In genomic region chr2:71358347-71358746, GRCm38 (mm10) we compare ENCODE assay signal across 14 mouse cellular contexts.
"Had no signal": no experiment of that assay in that cellular context is flagged by ENCODE, and none has a peak within 500 bp of the region (broad histone marks: within the 10 kb centered on the region; RNA-seq: fewer than 3 reads in every experiment).

No protein-coding gene starts in this region.

- H3K27ac ChIP-seq: liver, embryonic 15.5 days; lung, embryonic 15.5 days; macrophage; midbrain, embryonic 13.5 days; midbrain, embryonic 15.5 days; neural tube, embryonic 12.5 days; stomach, embryonic 15.5 days; stomach, postnatal 0 days had no signal

- DNase-seq: liver, postnatal 0 days; lung, adult 2 months; lung, postnatal 14 days; lung, postnatal 36 days; right cerebral cortex, postnatal 14 days had no signal

- H3K4me3 ChIP-seq: liver, embryonic 15.5 days; lung, embryonic 15.5 days; megakaryocyte, embryonic 14.5 days; midbrain, embryonic 13.5 days; midbrain, embryonic 15.5 days; neural tube, embryonic 12.5 days; stomach, embryonic 15.5 days had no signal
